ENCODE assay signal across 9 mouse cellular contexts in the genomic region with DNA sequence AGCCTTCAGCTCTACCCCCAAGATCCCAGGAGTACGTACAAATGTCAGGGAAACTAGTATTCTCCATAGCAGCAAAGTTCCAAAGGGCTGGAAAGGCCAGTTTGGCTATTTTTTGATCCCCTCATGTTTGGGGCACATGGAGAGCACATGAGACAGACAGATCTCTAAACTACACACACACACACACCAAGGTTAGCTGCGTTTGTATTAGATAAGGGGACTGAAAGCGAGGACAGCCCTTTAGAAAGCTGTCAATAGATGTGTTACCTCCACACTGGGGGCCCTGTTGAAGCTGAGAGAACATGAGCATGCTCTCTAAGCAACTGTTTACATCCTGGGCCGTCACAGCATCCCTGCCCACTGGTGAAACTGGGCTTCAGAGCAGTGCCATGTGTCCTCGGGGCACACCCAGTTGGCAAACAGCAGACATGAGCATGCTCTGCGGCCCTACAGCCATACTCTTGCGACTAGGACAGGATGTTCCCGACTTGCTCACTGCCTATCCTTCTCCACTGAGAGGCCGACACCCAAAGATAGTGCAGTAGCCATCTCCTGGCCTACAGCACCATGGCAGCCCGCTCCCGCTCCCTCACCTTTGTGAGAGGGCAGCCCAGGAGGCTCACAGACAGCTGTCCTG. TPM values are rescaled to one million over a fixed set of nuclear protein-coding genes. Genes with fewer than 3 reads are reported as not detected.
DNase-seq lines count a peak whose midpoint lies in the region; ATAC-seq and TF ChIP-seq lines count a peak whose summit lies in the region.
"Had no signal": no experiment of that assay in that cellular context is flagged by ENCODE, and none has a peak within 500 bp of the region (broad histone marks: within the 10 kb centered on the region; RNA-seq: fewer than 3 reads in every experiment).

No protein-coding gene starts in this region.

- DNase-seq in hindbrain, embryonic 10.5 days (ENCODE audit: low spot score): no peak
- no peak for DNase-seq in heart, postnatal 0 days (ENCODE audit: low spot score)
- peak; percentile 82 for DNase-seq in lung, postnatal 25 days (ENCODE audit: low spot score)
- DNase-seq in right cerebral cortex, adult 2 months (ENCODE audit: low spot score in 2 of 2): no peak
- DNase-seq in thymus, postnatal 14 days: no peak
- no peak for DNase-seq in thymus, adult 2 months

- H3K4me1 ChIP-seq in hindbrain, embryonic 10.5 days (replicated peaks): peaks cover 27% of the 10 kb centered on the region
- H3K4me1 ChIP-seq in hindbrain, embryonic 12.5 days: peaks cover 22% of the 10 kb centered on the region
- peaks cover 23% of the 10 kb centered on the region for H3K4me1 ChIP-seq in heart, postnatal 0 days (ENCODE audit: control insufficient read depth, insufficient read depth)
- peaks cover 20% of the 10 kb centered on the region for H3K4me1 ChIP-seq in thymus, adult 2 months (replicated peaks; ENCODE audit: control insufficient read depth, insufficient read depth, low read length)

- H3K9me3 ChIP-seq in hindbrain, embryonic 10.5 days: no peaks in the 10 kb centered on the region
- no peaks in the 10 kb centered on the region for H3K9me3 ChIP-seq in hindbrain, embryonic 12.5 days (replicated peaks)
- H3K9me3 ChIP-seq in heart, postnatal 0 days (replicated peaks; ENCODE audit: control insufficient read depth, low read length): no peaks in the 10 kb centered on the region
- H3K9me3 ChIP-seq: limb, embryonic 15.5 days had no signal

- peak overlapping the region; percentile 51 for H3K27ac ChIP-seq in hindbrain, embryonic 10.5 days
- no peak overlapping the region for H3K27ac ChIP-seq in hindbrain, embryonic 12.5 days
- H3K27ac ChIP-seq in heart, postnatal 0 days (ENCODE audit: low read depth): peak overlapping the region; percentile 27
- no peak overlapping the region for H3K27ac ChIP-seq in thymus, adult 2 months (ENCODE audit: control insufficient read depth, insufficient read depth, low read length)

- no peak overlapping the region for H3K9ac ChIP-seq in hindbrain, embryonic 12.5 days
- H3K9ac ChIP-seq in heart, postnatal 0 days (replicated peaks; ENCODE audit: low read depth, low read length): no peak overlapping the region
- H3K9ac ChIP-seq: limb, embryonic 15.5 days had no signal

- no peak overlapping the region for H3K4me3 ChIP-seq in hindbrain, embryonic 10.5 days
- H3K4me3 ChIP-seq in hindbrain, embryonic 12.5 days: no peak overlapping the region
- H3K4me3 ChIP-seq in heart, postnatal 0 days (ENCODE audit: low read depth, low read length): no peak overlapping the region
- no peak overlapping the region for H3K4me3 ChIP-seq in thymus, adult 2 months (ENCODE audit: control insufficient read depth, insufficient read depth, low read length)
- H3K4me3 ChIP-seq: limb, embryonic 15.5 days had no signal

- TF ChIP-seq POLR2A in thymus, adult 2 months (IDR thresholded peaks at IDR 0.05; ENCODE audit: control insufficient read depth, extremely low read depth, insufficient read depth, low read length, poor library complexity): no peak

- no peaks in the 10 kb centered on the region for H3K27me3 ChIP-seq in hindbrain, embryonic 10.5 days (ENCODE audit: insufficient read depth, poor library complexity, severe bottlenecking)
- H3K27me3 ChIP-seq in hindbrain, embryonic 12.5 days: no peaks in the 10 kb centered on the region
- H3K27me3 ChIP-seq in heart, postnatal 0 days (ENCODE audit: control insufficient read depth, insufficient read depth, low read length): no peaks in the 10 kb centered on the region
- H3K27me3 ChIP-seq in thymus, adult 2 months (ENCODE audit: control insufficient read depth, insufficient read depth, low read length): no peaks in the 10 kb centered on the region
- H3K27me3 ChIP-seq: limb, embryonic 15.5 days had no signal

- 90% methylated on average over 11 of the region's 11 CpGs for WGBS in hindbrain, embryonic 10.5 days
- 88% methylated on average over 11 of the region's 11 CpGs for WGBS in hindbrain, embryonic 12.5 days
- 50% methylated on average over 11 of the region's 11 CpGs for WGBS in heart, postnatal 0 days
- WGBS in thymus, adult 2 months: 95% methylated on average over 11 of the region's 11 CpGs

- no peak for TF ChIP-seq EP300 in heart, postnatal 0 days (IDR thresholded peaks at IDR 0.05; ENCODE audit: low read depth)

- peaks cover 49% of the 10 kb centered on the region for H3K36me3 ChIP-seq in hindbrain, embryonic 10.5 days
- 0 out of 2 replicates have a peak, but pooled peaks cover 12% of the 10 kb centered on the region for H3K36me3 ChIP-seq in hindbrain, embryonic 12.5 days
- H3K36me3 ChIP-seq in heart, postnatal 0 days (replicated peaks; ENCODE audit: control insufficient read depth, insufficient read depth, low read length): peaks cover 27% of the 10 kb centered on the region; the same call in 1 of the 2 replicates
- H3K36me3 ChIP-seq in thymus, adult 2 months (ENCODE audit: control insufficient read depth, insufficient read depth, low read length): peaks cover 2% of the 10 kb centered on the region

- no peak for ATAC-seq in hindbrain, embryonic 12.5 days (ENCODE audit: low FRiP score)
- ATAC-seq in common myeloid progenitor, adult 5-6 weeks (replicated peaks; ENCODE audit: low read depth, poor library complexity, severe bottlenecking): 0 out of 2 replicates have a peak, but pooled peaks have one; percentile 7
- ATAC-seq in heart, postnatal 0 days (ENCODE audit: insufficient read depth, low read depth): peak; percentile 54; the same call in 1 of the 2 replicates

- TF ChIP-seq CTCF in heart, postnatal 0 days (IDR thresholded peaks at IDR 0.05; ENCODE audit: low read depth): no peak; the same call in 1 of the 2 replicates
- TF ChIP-seq CTCF in thymus, adult 2 months (IDR thresholded peaks at IDR 0.05; ENCODE audit: borderline replicate concordance, control insufficient read depth, extremely low read depth, insufficient read depth, low read length, poor library complexity): no peak

- no peak overlapping the region for H3K4me2 ChIP-seq in hindbrain, embryonic 12.5 days (replicated peaks)
- no peak overlapping the region for H3K4me2 ChIP-seq in heart, postnatal 0 days (ENCODE audit: low read depth, low read length)
- H3K4me2 ChIP-seq: limb, embryonic 15.5 days had no signal

RNA-seq across cellular contexts. Expression of a gene that starts 47.3 kb away (rescaled TPM):
- polyA plus RNA-seq in hindbrain, embryonic 10.5 days (2016; fragmentation: Nextera tagmentation; extraction: Ambion mirVana): 25.5 and 27.7 TPM in 2 replicates
- polyA plus RNA-seq in hindbrain, embryonic 12.5 days (2016; fragmentation: Nextera tagmentation; extraction: Ambion mirVana): 22.7 and 25.3 TPM in 2 replicates
- total RNA-seq in common myeloid progenitor, adult 5-6 weeks (2017): 10.6 and 19.9 TPM in 2 replicates
- 18.6 and 28.6 TPM in 2 replicates for total RNA-seq in heart, postnatal 0 days (2014; rRNA removed; ENCODE audit: low replicate concordance)
- polyA plus RNA-seq in heart, postnatal 0 days (2015; fragmentation: Nextera tagmentation; extraction: Ambion mirVana): 11.4 and 13.1 TPM in 2 replicates
- polyA plus RNA-seq in thymus, adult 2 months (2012; rRNA removed): 104 and 122 TPM in 2 replicates

Comparison
In these comparisons a context has a peak if more than half of its experiments do, and no peak if none do; other contexts are left out.
1. H3K27ac ChIP-seq: peak in hindbrain, embryonic 10.5 days (single experiment) and heart, postnatal 0 days (single experiment); none in hindbrain, embryonic 12.5 days (single experiment) and thymus, adult 2 months (single experiment).